Mouse (Mus musculus) heart, adult 2 months (tissue): Measurements from ENCODE around the gene Atg2a.

Source experiments
- CTCF ChIP-seq: fragments of 200-600 bp; IDR thresholded peaks from 2 replicates; pipeline ENCODE4 v1.8.1; 2022; ENCODE audit warnings: antibody characterized with exemption, mild to moderate bottlenecking, moderate library complexity
- POLR2A ChIP-seq: fragments of 200-500 bp; IDR thresholded peaks from 2 replicates; pipeline ENCODE4 v1.6.1; 2011; ENCODE audit warnings: mild to moderate bottlenecking, low read depth, low read length, control low read depth; ENCODE audit not compliant: insufficient read depth

DNA sequence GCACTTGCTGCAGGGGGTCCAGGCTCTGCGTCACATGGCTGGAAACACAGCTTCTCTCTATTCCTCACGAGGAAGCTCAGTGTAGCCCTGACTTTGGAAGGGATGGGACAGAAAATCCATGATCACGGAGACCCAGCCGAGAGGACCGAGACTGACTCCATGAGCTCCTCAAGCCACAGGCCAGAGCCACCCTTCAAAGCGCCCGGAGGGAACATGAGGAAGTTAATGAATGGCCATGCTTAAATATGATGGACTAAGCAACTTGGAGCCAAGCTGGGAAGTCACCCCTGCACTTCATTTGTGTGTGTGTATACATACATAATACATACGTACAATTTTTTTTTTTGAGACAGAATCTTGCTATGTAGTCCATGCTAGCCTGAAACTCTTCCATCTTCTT, 29.7 kb downstream of the Atg2a start:
- TF ChIP-seq POLR2A (no peak), CTCF (no peak)
